Mouse (Mus musculus) ES-CJ7 (cell line): Measurements from ENCODE around the gene Hira.
A peak's percentile ranks its signal among the peaks of the same experiment; 100 is the strongest.
"Not testable (repeated sequence)": the region's sequence is repeated elsewhere in the genome, so short reads cannot be mapped to it uniquely, and the experiment has no call there.

Experiments
- DNase-seq: peaks from one replicate; pipeline ENCODE4 v3.0.0; 2011; ENCODE audit warnings: low read depth, low spot score

Gene Hira

DNA sequence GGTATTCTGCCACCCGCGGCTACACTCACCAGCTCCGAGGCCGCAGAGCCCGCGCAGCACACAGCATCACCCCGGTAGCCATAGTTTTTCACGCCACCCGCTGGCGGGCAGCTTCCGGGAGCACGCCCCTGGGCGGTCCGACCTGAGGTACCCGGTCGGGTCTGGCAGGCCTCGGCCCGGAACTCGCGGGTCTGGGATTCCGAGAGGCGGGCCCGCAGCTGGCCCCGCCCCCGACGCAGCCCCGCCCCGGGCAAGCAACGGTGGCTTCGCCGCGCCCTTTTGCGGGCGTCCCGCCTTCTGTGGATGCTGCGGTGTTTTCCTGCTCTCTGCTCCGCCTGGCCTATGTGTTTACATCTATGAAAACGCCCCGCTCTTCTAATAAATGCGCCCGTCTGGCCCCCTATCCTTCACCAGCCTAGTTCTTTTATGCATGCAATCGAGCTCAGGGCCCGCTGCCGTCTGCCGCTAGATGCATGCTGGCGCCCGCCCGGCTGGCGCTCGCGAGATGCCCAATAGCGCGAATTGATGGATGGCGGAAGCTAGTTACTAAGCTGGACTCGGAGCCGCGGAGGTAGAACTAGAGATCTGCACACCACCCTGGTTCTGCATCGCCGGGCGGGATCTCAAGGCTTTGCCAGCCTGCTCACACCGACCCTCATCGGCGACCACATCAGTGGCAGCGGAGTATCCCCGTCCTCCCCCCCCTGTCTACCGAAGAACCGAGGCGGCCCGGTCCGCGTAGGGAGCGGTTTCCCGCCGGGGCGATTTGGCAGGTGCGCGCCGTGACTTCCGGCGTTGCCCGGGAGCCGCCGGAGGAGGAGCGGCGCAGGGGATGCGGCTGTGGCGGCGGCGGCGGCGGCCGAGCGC is at the start of gene Hira, which contains the start of gene Mrpl40:
Hira (plus strand) TSS at position 596 of the 867 bp plus-strand sequence.
Mrpl40 (minus strand) TSS at position 421 of the 867 bp plus-strand sequence.
- DNase-seq = peak; percentile 93

DNA sequence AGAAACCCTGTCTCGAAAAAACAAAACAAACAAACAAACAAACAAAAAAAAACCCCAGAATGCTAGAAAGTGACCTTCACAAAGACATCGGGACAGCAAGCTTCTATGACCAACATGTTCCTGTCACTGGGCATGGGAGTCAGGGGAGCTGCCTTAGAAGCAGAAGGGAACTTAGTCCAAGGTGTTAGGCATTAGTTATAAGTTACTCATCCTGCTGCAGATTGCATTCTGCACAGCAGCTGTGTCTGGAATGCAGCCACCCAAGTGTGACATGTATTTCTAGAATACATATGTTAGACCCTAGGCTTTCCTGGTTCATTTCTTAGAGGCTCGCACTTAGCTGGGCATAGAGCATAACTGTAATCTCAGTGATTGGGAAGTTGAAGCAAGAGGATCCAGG is 48.2 kb upstream of the Hira start:
- no peak for DNase-seq

DNA sequence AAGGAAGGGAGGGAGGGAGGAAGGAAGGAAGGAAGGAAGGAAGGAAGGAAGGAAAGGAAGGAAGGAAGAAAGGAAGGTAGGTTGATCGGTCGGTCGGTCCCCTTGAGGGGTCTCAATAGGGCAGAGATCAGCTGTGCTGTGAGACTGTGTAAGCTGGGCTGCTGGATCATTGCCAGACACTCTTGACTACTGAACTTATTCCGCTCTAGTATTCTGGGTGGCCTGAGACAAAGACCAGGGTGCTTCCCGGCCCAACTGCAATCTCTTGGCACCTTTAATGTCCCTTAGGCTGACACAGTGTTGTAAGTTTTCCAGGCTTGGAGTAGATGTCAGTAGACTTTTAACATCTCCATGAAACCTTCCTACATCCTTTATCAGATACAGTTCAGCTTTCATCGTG is 47.7 kb upstream of the Hira start:
- no peak for DNase-seq

DNA sequence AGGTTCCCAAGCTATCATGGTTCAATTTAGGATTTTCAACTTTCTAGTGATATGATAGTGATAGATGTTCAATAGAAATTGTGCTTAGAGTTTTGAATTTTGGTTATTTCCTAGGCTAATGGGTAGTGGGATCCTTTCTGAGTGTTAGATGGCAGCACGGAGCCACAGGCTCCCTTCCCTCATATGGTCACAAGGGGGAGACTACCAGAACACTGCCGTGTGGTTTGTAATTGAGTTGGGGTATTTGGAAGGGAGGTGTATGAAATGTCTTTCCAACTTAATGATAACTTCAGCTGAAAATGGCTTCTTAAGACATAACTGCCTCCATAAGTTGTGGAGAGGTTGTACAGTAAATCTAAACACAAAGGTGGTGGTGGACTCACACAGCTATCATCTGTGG is 43.4 kb upstream of the Hira start:
- no peak for DNase-seq

DNA sequence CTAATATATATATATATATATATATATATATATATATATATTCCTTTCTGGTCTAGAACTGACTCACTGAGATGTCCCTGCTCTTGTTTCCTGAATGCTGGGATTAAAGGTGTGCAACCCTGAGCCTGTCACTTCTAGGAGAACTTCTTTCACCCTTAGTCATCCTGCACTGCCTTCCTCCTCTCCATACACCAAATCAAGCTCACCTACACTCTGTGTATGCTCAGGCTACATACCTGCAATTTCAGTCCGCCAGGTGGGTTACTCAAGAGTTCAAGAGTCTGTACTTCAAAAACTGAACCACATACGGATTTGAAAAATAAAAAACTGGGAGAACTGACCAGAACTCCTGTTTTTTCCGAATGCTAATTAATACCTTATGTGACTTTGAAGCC is 40.8 kb upstream of the Hira start:
- no peak for DNase-seq

DNA sequence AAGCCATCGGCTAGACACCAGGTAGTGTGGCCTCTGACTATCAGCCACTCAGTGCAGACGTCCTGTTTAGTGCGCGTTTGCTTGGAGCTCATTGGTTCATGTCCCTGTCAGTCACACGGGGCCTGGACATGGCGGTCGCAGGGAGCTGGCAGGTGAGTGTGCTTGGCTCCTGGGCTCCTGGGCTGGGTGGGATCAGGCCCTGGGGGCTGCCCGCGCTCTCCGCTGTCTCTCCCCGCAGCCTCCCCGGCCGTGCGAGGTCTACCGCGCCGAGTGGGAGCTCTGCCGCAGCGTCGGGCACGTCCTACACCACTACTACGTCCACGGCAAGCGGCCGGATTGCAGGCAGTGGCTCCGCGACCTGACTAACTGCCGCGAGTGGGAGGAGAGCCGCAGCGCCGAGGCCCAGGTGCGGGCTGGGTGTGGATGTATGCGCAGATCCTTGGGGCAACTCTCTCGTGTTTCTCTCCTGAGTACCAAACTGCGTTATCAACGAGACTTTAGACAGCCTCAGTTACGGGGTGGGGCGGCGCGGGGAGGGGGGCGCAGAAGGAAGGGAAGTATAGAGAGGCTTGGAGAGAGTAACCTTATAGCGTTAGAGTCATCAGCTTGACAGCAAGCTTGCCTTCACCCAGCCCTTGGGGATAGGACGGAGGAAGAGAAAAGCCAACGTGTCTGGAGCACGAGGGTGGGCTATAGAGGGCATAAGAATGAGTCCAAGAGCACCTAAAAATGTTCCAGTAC is 40.2 kb upstream of the Hira start, which contains the start of the genes 2510002D24Rik and Gm28539:
2510002D24Rik (plus strand) TSS at position 111 of the 741 bp plus-strand sequence.
Gm28539 (plus strand) TSS at position 117 of the 741 bp plus-strand sequence.
- DNase-seq = peak; percentile 98

DNA sequence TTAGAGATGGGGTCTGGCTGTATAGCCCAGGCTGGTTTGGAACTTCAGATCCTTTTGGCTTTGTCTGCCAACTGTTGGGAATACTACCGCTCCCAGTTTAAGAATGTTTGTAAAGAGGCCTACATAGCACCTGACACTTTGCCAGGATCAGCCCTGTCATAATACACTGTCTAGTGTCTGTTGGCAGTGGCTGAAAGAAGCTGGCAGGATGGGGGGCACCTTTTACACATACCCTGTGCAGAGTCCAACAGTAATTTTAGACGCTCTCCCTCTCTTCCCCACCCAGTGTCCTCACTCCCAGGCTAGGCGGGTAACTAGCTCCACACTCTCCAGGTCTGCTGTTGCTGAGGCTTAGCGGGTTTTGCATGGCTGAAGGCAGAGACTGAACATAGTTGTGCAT is 38.5 kb upstream of the Hira start:
- DNase-seq = no peak

DNA sequence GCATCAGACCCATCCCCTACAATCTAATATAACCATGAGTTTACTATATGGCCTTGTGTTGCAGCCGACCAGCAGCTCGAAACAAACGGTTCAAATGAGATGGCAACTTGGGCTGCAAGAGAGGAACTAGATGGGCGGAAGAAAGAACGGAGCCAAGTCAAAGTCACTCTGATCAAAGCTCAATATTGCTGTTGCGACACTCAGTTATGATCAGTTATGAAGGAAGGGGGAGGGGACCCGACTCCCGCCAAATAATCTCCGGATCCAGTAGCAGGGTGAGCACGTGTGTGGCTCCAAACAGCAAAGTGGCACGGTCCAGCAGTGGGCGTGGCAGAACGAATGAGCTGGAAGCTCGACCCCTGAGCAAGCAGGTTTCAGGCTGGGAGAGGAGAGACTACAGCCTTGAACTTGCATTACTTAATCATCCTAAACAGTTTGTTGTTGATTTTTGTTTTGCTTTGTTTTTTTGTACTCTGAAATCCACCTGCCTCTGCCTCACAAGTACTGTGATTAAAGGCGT is 30.5 kb upstream of the Hira start:
- DNase-seq = peak; percentile 27

DNA sequence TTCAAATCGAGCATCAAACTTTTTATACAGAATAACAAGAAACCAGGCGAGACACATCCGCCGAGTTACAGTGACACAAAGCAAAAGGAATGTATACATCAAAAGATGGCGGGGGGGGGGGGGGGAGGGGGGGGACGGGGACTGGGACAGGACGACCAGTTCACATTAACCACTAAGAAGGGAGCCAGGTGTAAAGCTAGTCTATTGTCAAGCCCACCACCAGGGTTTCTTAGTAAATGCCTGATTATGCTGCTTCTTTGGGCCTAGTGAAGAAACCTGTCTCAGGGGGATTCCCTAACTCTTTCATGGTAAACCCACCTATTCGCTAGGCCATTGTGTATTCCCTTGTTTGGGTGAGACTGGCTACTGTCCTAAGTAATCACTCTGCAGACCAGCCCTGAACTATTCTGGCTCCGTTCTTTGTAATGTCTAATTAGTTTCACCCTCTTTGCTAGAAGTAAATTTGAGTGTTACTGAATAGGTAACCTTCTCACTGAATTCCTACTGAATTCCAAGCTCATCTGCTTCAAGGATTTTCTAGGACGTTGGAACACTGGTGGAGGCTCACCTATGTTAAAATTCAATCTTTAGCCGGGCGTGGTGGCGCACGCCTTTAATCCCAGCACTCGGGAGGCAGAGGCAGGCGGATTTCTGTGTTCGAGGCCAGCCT is 27.2 kb upstream of the Hira start:
- not testable (repeated sequence) for DNase-seq

DNA sequence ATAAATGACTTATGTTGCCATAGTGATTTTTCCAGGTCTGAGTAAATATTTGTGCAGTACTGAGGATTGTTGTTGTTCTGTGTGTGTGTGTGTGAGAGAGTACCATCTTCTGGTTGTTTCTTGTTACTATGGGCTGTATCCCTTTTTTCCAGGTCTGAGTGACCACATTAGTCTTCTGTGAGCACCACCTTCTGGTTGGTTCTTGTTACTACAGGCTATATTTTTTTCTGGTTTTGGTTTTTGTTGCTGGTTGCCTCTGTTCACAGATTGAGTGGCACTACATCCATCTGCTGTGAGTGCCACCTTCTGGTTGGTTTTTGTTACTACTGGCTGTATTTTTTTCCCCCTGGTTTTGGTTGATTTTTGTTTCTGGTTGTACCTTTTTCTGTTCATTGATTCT is 18.3 kb upstream of the Hira start:
- peak; percentile 91 for DNase-seq

DNA sequence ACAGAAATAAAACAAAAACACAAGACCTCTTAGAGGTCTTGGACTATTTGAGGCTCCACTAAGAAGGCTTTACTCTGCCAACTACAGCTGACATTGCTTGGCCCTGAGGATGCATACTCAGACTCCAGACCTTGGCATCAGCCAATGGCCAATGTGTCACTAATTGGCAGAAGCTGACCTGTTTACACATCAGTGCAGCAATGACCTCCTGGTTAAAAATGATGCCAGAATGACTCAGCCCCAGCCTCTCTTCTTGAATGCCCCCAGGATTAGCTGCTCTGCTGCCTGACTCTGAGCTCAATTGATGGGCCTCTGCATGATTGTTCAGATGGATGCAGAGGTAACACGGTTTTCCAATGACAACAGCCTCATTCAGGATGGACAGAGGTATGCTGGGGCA is 16.7 kb upstream of the Hira start:
- DNase-seq = no peak

DNA sequence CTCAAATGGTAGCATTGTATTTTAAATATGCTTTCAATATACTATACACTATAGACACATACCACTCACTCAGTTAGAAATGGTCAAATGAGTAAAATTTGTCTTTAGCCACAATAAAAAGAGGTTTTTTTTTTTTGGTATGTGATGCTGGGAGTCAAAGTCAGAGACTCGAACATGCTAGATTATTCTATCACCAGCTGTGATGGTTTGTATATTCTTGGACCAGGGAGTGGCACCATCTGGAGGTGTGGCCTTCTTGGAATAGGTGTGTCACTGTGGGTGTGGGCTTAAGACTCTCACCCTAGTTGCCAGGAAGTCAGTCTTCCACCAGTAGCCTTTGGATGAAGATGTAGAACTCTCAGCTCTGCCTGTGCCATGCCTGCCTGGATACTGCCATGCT is 6.3 kb upstream of the Hira start:
- not testable (repeated sequence) for DNase-seq

DNA sequence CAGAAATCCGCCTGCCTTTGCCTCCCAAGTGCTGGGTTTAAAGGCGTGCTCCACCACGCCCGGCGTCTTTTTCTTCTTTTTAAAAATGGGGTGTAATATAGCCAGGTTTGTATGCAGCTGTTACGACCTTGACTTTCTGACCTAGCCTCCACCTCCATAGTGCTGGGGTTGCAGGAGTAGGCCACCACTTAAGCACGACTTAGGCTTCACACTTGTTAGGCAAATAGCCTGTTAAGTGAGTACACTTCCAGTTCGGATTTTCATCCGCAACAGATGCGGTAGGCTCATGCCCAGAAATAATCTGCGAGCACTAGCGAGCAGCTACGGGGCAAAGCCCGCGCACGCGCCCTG is 771 bp upstream of the Hira start:
- no peak for DNase-seq

DNA sequence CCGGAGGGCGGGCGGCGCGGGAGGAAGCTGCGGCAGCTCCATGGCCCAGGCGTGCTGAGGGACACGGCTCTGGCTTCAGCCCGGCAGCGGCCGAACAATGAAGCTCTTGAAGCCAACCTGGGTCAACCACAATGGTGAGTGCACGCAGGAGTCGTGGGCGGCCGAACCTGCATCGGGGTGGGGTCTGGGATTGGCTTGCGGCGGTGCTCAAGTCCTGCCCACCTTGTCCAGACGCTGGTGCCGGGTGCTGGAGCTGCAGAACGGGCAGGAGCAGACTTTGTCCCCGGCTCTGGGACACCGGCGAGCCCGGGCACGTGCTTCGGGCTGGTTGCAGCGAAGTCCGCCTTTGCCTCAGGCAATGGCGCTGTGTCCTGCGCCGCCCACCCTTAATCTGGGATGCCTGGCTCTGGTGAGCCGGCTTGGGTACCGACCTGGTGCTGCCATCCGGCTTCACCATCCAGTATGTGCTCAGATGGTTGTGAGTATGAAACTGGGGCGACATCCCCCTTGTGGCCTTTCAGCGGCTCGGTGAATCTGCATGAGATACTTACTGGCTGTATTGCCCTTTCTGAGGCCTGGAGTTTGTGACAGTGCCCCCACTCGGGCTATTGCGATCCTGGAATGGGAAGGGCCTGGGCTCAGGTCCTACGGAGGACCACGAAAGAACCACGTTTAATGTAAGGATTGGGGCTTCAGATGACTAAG is 701 bp downstream of the Hira start:
- peak; percentile 87 for DNase-seq

DNA sequence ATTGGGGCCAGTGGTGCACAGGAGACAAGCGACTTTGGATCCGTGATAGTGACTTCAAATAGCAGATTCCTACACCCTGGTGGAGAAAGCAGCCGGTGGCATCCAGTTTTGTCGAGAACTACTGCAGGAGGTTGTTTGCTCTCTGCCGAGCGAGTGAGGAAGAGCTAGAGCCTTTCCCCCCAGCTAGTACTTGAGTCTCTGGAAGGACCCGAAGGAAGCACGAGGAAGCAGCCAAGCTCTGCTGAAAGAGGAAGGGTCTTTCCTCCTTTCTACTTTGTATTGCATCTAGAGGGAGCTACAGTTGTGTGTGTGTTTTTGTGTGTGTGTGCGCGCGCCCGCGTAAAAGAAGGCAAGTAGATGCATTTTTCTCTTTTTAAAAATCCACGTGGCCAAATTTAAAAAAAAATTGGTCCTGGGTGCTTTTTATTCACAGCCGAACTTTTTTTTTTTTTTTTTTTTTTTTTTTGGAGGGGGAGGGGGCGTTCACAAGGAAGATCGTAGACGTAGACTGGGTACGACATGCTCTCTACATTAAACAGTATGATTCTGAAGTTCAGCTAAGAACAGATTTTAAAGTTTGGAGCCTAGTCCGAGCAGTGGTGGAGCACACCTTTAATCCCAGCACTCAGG is 1.4 kb downstream of the Hira start:
- DNase-seq = no peak

DNA sequence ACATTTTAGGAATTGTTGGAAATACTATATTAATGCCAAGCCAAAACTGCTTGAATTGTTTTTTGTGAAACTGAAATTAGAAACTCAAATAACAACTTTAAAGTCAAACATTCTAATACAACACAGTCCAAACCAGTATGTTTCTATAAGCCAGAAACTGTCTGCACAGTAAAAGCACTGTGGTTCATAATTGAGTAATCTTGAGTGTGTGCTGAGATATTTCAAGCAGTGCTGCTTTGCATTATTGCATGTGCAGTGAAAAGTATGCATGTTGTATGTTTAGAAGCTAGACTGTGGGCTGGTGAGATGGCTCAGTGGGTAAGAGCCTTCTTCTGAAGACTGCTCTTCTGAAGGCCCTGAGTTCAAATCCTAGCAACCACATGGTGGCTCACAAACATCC is 7.2 kb downstream of the Hira start:
- DNase-seq = no peak

DNA sequence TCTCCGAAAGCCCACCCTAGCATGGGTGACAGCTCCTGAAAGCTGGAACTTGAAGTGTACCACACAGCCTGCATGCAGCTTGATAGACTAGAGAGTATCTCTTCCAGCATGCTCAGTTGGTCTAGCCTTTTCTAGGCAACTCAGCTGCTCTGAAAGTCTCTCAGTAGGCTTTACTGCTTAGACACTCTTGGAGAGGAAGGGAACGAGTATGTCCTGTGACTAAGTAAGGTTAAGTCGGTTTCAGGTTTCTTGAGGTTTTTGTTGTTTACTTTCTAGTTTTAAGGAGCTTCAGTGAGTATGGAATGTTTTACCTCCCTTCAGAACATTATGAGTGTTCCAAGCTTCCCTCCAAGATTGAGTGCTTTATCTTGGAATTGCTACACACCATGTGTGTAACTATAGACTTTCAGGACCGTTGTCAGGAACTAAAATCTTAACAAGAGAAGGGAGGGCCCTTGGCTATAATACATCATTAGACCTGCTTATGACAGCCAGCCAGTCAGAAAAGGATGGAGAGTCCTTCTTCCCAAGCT is 17.1 kb downstream of the Hira start:
- DNase-seq = no peak

DNA sequence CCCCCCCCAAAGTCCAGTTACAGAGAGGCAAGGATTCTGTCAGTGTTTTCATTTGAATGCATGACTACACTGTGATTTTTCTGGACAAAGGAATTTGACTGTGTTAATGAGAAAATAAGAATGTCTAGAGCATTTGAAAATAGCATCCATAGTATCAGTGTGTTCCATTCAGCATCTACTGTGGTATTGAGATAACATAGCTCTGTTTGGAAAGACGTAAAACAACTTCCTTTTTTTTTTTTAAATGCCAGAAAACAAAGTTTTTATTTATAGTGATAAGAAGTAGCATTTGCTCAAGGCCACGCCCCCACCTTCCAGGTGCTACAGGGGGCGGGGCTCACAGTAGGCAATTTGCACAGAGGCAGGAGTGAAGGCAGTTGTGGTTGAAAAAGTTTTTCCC is 18.4 kb downstream of the Hira start:
- no peak for DNase-seq

DNA sequence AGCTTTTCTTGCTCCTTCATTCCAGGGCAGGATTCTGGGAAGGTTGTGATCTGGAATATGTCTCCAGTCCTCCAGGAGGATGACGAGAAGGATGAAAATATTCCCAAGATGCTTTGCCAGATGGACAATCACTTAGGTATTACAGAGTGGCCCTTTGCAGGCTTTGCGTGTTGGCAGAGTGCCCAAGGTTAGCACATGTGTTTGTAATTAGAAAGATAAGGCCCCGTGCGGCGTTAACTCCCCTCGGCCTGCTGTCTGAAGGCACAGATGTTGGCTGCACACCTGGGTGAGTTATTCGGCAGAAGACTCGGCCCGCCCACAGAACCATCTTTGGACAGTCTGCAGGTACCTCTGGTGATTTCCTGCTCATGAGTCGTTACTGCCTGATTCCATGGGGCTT is 19.6 kb downstream of the Hira start:
- no peak for DNase-seq

DNA sequence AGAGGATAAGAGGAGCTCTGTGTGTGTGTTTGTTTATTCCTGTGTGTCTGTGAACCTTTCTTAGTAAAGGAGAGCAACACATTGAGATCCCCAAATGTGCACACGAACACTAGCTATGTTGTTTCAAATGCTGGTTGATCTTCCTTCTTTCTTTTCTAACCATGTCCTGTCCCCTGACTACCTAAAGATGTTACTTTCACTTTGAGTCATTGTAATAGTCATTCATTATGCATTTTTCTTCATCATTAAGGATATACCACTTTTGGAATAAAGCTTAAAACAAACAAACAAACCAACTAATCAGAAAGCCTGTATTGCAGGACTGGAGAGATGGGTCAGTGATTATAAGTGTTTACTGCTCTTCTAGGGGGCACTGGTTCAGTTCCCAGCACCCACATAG is 28.8 kb downstream of the Hira start:
- DNase-seq = no peak

DNA sequence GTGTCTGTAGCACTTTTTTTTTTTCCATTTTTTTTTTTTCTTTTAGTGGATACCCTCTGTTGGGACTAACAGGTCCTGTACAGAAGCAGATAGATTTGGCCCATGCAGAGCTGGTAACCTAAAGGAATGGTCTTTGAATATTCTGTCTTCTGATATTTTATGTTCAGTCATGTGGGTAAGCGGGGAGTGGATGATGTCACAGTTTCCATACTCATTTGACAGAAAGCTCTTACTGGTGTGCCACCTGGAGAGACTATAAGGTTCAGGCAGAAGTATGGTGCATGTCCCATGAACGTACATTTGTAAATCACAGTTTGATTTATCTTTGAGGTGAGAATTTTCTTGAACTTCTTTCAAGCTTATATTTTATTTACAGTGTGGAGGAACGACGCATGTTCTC is 39.2 kb downstream of the Hira start:
- DNase-seq = no peak
